Mouse (Mus musculus): ENCODE measurements at regions not wholly inside any gene's neighbourhood (a gene's known extent, or its start where the extent isn't known, plus 50 kb on each side); places are given as distances from the start of the nearest gene placed in this dataset.
A peak's percentile ranks its signal among the peaks of the same experiment; 100 is the strongest.

DNA sequence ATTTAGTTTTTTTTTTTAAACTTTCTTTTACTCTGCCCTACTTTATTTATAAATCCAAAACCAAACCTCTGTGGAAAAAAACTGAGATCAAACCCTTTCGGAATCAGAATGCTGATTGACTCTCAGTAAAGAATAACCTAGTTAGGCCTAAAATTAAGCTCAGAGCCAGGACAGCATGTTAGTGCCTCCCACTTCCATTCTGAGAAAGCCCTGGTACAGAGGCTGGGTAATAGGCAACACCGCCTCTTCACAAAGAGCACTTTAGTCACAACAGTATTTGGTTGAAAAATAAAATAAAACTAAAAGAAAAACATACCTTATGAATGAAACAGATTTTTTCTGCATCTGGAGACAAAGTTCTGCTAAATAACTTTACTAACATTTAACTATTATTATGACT lies 418.4 kb upstream of the Robo1 start:
- Histone ChIP-seq H3K4me1 (ENCODE audit: control insufficient read depth, insufficient read depth, low read length) (no peaks in the 10 kb centered on the region), H3K27ac (ENCODE audit: insufficient read depth, low read depth, low read length) (no peak overlapping the region), H3K4me3 (ENCODE audit: insufficient read depth, low read depth, low read length) (no peak overlapping the region)
- WGBS: 49% methylated on average over 2 of the region's 2 CpGs
- TF ChIP-seq CTCF (IDR thresholded peaks at IDR 0.05; ENCODE audit: insufficient read depth, low read depth, low read length) (no peak), POLR2A (IDR thresholded peaks at IDR 0.05; ENCODE audit: insufficient read depth, low read depth, low read length) (no peak)

DNA sequence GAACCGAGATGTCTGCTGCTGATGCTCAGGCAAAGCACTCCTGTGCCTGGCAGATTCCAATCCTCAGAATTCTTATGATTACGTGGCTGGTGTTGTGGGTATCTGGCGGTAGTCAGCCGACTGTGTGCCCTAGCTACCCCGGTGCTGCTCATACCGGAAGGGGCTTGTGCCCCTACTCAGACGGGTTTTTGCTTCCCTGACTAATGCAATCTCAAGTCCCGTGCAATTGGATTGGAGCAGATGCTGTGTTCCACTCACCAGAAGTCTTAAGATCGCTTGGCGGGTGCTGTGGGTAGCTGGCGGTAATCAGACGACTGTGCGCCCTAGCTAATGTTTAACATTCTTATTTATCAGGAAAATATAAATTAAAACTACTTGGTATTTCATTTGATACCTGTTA lies 385.0 kb upstream of the Robo1 start:
- 95% methylated on average over 13 of the region's 13 CpGs for WGBS
- H3K4me1 ChIP-seq (ENCODE audit: control insufficient read depth, insufficient read depth, low read length): no peaks in the 10 kb centered on the region
- no peak overlapping the region for H3K27ac ChIP-seq (ENCODE audit: insufficient read depth, low read depth, low read length)
- no peak overlapping the region for H3K4me3 ChIP-seq (ENCODE audit: insufficient read depth, low read depth, low read length)
- TF ChIP-seq CTCF (IDR thresholded peaks at IDR 0.05; ENCODE audit: insufficient read depth, low read depth, low read length) (no peak), POLR2A (IDR thresholded peaks at IDR 0.05; ENCODE audit: insufficient read depth, low read depth, low read length) (no peak)

GRCm38 (mm10) chr16:71944165-71944564 lies 363.9 kb upstream of the Robo1 start:
- no peak overlapping the region for H3K4me3 ChIP-seq (ENCODE audit: insufficient read depth, low read depth, low read length)
- H3K4me1 ChIP-seq (ENCODE audit: control insufficient read depth, insufficient read depth, low read length): no peaks in the 10 kb centered on the region
- H3K27ac ChIP-seq (ENCODE audit: insufficient read depth, low read depth, low read length): no peak overlapping the region
- TF ChIP-seq POLR2A (IDR thresholded peaks at IDR 0.05; ENCODE audit: insufficient read depth, low read depth, low read length) (no peak), CTCF (IDR thresholded peaks at IDR 0.05; ENCODE audit: insufficient read depth, low read depth, low read length) (no peak)
- WGBS: 74% methylated on average over 2 of the region's 2 CpGs

- WGBS: 98% methylated on average over 2 of the region's 2 CpGs
- H3K27ac ChIP-seq (ENCODE audit: insufficient read depth, low read depth, low read length): no peak overlapping the region
- no peak overlapping the region for H3K4me3 ChIP-seq (ENCODE audit: insufficient read depth, low read depth, low read length)
- TF ChIP-seq POLR2A (IDR thresholded peaks at IDR 0.05; ENCODE audit: insufficient read depth, low read depth, low read length) (no peak), CTCF (IDR thresholded peaks at IDR 0.05; ENCODE audit: insufficient read depth, low read depth, low read length) (no peak)
- H3K4me1 ChIP-seq (ENCODE audit: control insufficient read depth, insufficient read depth, low read length): no peaks in the 10 kb centered on the region
Measured at GRCm38 (mm10) chr16:71944846-71945245, 363.3 kb upstream of the Robo1 start.

- H3K27ac ChIP-seq (ENCODE audit: insufficient read depth, low read depth, low read length): no peak overlapping the region
- 67% methylated on average over 2 of the region's 2 CpGs for WGBS
- H3K4me1 ChIP-seq (ENCODE audit: control insufficient read depth, insufficient read depth, low read length): no peaks in the 10 kb centered on the region
- no peak overlapping the region for H3K4me3 ChIP-seq (ENCODE audit: insufficient read depth, low read depth, low read length)
- no peak for TF ChIP-seq POLR2A (IDR thresholded peaks at IDR 0.05; ENCODE audit: insufficient read depth, low read depth, low read length)
- no peak for TF ChIP-seq CTCF (IDR thresholded peaks at IDR 0.05; ENCODE audit: insufficient read depth, low read depth, low read length)
Measured at GRCm38 (mm10) chr16:71952879-71953406, 355.2 kb upstream of the Robo1 start.

- Histone ChIP-seq H3K4me3 (ENCODE audit: insufficient read depth, low read depth, low read length) (no peak overlapping the region), H3K4me1 (ENCODE audit: control insufficient read depth, insufficient read depth, low read length) (no peaks in the 10 kb centered on the region), H3K27ac (ENCODE audit: insufficient read depth, low read depth, low read length) (no peak overlapping the region)
- TF ChIP-seq CTCF (IDR thresholded peaks at IDR 0.05; ENCODE audit: insufficient read depth, low read depth, low read length) (no peak), POLR2A (IDR thresholded peaks at IDR 0.05; ENCODE audit: insufficient read depth, low read depth, low read length) (no peak)
Measured at GRCm38 (mm10) chr16:71963579-71963978, 344.5 kb upstream of the Robo1 start.

DNA sequence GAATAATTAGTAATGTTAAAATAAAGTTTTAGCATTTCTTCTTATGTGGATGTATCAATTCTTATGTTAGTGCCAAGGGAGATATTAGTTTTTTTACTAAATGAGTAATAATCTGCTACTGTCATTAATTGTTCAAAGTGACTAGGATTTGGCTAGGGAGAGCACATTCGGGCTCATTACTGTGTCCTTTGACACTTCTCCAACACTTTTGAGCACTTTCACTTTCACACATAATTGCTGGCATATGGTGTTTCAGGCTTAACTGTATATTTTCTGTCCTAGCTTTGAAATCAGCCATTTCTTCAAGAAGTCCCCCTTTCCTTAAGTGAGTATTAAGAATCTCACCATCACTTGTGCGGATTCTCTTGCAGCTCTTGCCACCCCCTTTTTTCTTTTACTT lies 334.3 kb upstream of the Robo1 start:
- no peak overlapping the region for H3K27ac ChIP-seq (ENCODE audit: insufficient read depth, low read depth, low read length)
- TF ChIP-seq CTCF (IDR thresholded peaks at IDR 0.05; ENCODE audit: insufficient read depth, low read depth, low read length) (no peak), POLR2A (IDR thresholded peaks at IDR 0.05; ENCODE audit: insufficient read depth, low read depth, low read length) (no peak)
- 73% methylated on average over 2 of the region's 2 CpGs for WGBS
- no peak overlapping the region for H3K4me3 ChIP-seq (ENCODE audit: insufficient read depth, low read depth, low read length)
- no peaks in the 10 kb centered on the region for H3K4me1 ChIP-seq (ENCODE audit: control insufficient read depth, insufficient read depth, low read length)

GRCm38 (mm10) chr16:71997634-71998278 lies 310.4 kb upstream of the Robo1 start:
- Histone ChIP-seq H3K4me3 (ENCODE audit: insufficient read depth, low read depth, low read length) (no peak overlapping the region), H3K27ac (ENCODE audit: insufficient read depth, low read depth, low read length) (no peak overlapping the region), H3K4me1 (ENCODE audit: control insufficient read depth, insufficient read depth, low read length) (no peaks in the 10 kb centered on the region)
- WGBS: 50% methylated on average over 3 of the region's 3 CpGs
- no peak for TF ChIP-seq POLR2A (IDR thresholded peaks at IDR 0.05; ENCODE audit: insufficient read depth, low read depth, low read length)
- no peak for TF ChIP-seq CTCF (IDR thresholded peaks at IDR 0.05; ENCODE audit: insufficient read depth, low read depth, low read length)

GRCm38 (mm10) chr16:72027404-72028215 lies 280.5 kb upstream of the Robo1 start:
- no peak for TF ChIP-seq POLR2A (IDR thresholded peaks at IDR 0.05; ENCODE audit: insufficient read depth, low read depth, low read length)
- TF ChIP-seq CTCF (IDR thresholded peaks at IDR 0.05; ENCODE audit: insufficient read depth, low read depth, low read length): peak; percentile 30; the same call in 1 of the 2 replicates
- WGBS: 1% methylated on average over 27 of the region's 27 CpGs
- Histone ChIP-seq H3K4me3 (ENCODE audit: insufficient read depth, low read depth, low read length) (peak overlapping the region; percentile 56), H3K4me1 (ENCODE audit: control insufficient read depth, insufficient read depth, low read length) (0 out of 2 replicates have a peak, but pooled peaks cover 5% of the 10 kb centered on the region), H3K27ac (ENCODE audit: insufficient read depth, low read depth, low read length) (no peak overlapping the region)
